ENCODE assay signal across 8 mouse cellular contexts in genomic region chr3:88440500-88441381, GRCm38 (mm10). TPM values are rescaled to one million over a fixed set of nuclear protein-coding genes. Genes with fewer than 3 reads are reported as not detected.
DNase-seq lines count a peak whose midpoint lies in the region; ATAC-seq and TF ChIP-seq lines count a peak whose summit lies in the region.

No protein-coding gene starts in this region.

- no peaks in the 10 kb centered on the region for H3K9me3 ChIP-seq in G1E (replicated peaks)
- no peaks in the 10 kb centered on the region for H3K9me3 ChIP-seq in embryonic facial prominence, embryonic 13.5 days
- H3K9me3 ChIP-seq in hindbrain, embryonic 15.5 days: no peaks in the 10 kb centered on the region
- H3K9me3 ChIP-seq in limb, embryonic 14.5 days (ENCODE audit: control insufficient read depth, low read length): no peaks in the 10 kb centered on the region
- no peaks in the 10 kb centered on the region for H3K9me3 ChIP-seq in midbrain, embryonic 15.5 days

- peak overlapping the region; percentile 21 for H3K4me3 ChIP-seq in cerebellum, adult 2 months (replicated peaks; ENCODE audit: insufficient read depth, low read depth, low read length)
- peak overlapping the region; percentile 26; the same call in 1 of the 2 replicates for H3K4me3 ChIP-seq in G1E (ENCODE audit: low read depth, low read length)
- no peak overlapping the region for H3K4me3 ChIP-seq in embryonic facial prominence, embryonic 13.5 days
- no peak overlapping the region for H3K4me3 ChIP-seq in hindbrain, embryonic 15.5 days
- no peak overlapping the region for H3K4me3 ChIP-seq in limb, embryonic 14.5 days (replicated peaks; ENCODE audit: low read length)
- no peak overlapping the region for H3K4me3 ChIP-seq in midbrain, embryonic 15.5 days

- DNase-seq in cerebellum, adult 2 months: no peak
- no peak for DNase-seq in cerebellum, adult 8-10 months
- no peak for DNase-seq in G1E (ENCODE audit: low spot score)
- DNase-seq in limb, embryonic 14.5 days (ENCODE audit: low spot score): peak; percentile 49
- peak; percentile 67 for DNase-seq in thymus, postnatal 14 days

- H3K27ac ChIP-seq in cerebellum, adult 2 months (ENCODE audit: insufficient read depth, low read length): no peak overlapping the region
- H3K27ac ChIP-seq in embryonic facial prominence, embryonic 13.5 days: no peak overlapping the region; the same call in 1 of the 2 replicates
- no peak overlapping the region for H3K27ac ChIP-seq in hindbrain, embryonic 15.5 days (replicated peaks)
- H3K27ac ChIP-seq in limb, embryonic 14.5 days (replicated peaks; ENCODE audit: low read depth, low read length): no peak overlapping the region
- H3K27ac ChIP-seq in midbrain, embryonic 15.5 days: no peak overlapping the region

- peak overlapping the region; percentile 39 for H3K4me2 ChIP-seq in embryonic facial prominence, embryonic 13.5 days
- H3K4me2 ChIP-seq in hindbrain, embryonic 15.5 days: peak overlapping the region; percentile 26
- peak overlapping the region; percentile 18; the same call in 1 of the 2 replicates for H3K4me2 ChIP-seq in limb, embryonic 14.5 days (replicated peaks; ENCODE audit: low read depth, low read length, severe bottlenecking)
- 0 out of 2 replicates have a peak overlapping the region, but pooled peaks have one; percentile 13 for H3K4me2 ChIP-seq in midbrain, embryonic 15.5 days

- no peaks in the 10 kb centered on the region for H3K27me3 ChIP-seq in cerebellum, adult 2 months (ENCODE audit: control insufficient read depth, insufficient read depth, low read length)
- H3K27me3 ChIP-seq in G1E (ENCODE audit: insufficient read depth, low read length): peaks cover 48% of the 10 kb centered on the region
- H3K27me3 ChIP-seq in embryonic facial prominence, embryonic 13.5 days: no peaks in the 10 kb centered on the region
- no peaks in the 10 kb centered on the region for H3K27me3 ChIP-seq in hindbrain, embryonic 15.5 days
- no peaks in the 10 kb centered on the region for H3K27me3 ChIP-seq in limb, embryonic 14.5 days (ENCODE audit: control insufficient read depth, insufficient read depth, low read length)
- H3K27me3 ChIP-seq in midbrain, embryonic 15.5 days (replicated peaks): no peaks in the 10 kb centered on the region

- TF ChIP-seq POLR2A in cerebellum, adult 2 months (IDR thresholded peaks at IDR 0.05; ENCODE audit: borderline replicate concordance, insufficient read depth, low read length): no peak
- TF ChIP-seq POLR2A in limb, embryonic 14.5 days (IDR thresholded peaks at IDR 0.05; ENCODE audit: borderline replicate concordance, extremely low read depth, insufficient read depth, insufficient read length): no peak

- H3K4me1 ChIP-seq in cerebellum, adult 2 months (ENCODE audit: control insufficient read depth, insufficient read depth, low read length): peaks cover 9% of the 10 kb centered on the region; the same call in 1 of the 2 replicates
- H3K4me1 ChIP-seq in G1E (ENCODE audit: insufficient read depth, low read depth, low read length): peaks cover 53% of the 10 kb centered on the region
- H3K4me1 ChIP-seq in embryonic facial prominence, embryonic 13.5 days: peaks cover 25% of the 10 kb centered on the region
- 0 out of 2 replicates have a peak, but pooled peaks cover 6% of the 10 kb centered on the region for H3K4me1 ChIP-seq in hindbrain, embryonic 15.5 days (replicated peaks)
- peaks cover 9% of the 10 kb centered on the region for H3K4me1 ChIP-seq in limb, embryonic 14.5 days (ENCODE audit: control insufficient read depth, insufficient read depth, low read length)
- H3K4me1 ChIP-seq in midbrain, embryonic 15.5 days: peaks cover 5% of the 10 kb centered on the region; the same call in 1 of the 2 replicates

- H3K9ac ChIP-seq in embryonic facial prominence, embryonic 13.5 days: 0 out of 2 replicates have a peak overlapping the region, but pooled peaks have one; percentile 27
- H3K9ac ChIP-seq in hindbrain, embryonic 15.5 days: no peak overlapping the region
- 0 out of 2 replicates have a peak overlapping the region, but pooled peaks have one; percentile 31 for H3K9ac ChIP-seq in limb, embryonic 14.5 days (ENCODE audit: low read depth, low read length, severe bottlenecking)
- no peak overlapping the region for H3K9ac ChIP-seq in midbrain, embryonic 15.5 days

- 27% methylated on average over 27 of the region's 27 CpGs for WGBS in cerebellum, adult 2 months
- 24% methylated on average over 27 of the region's 27 CpGs for WGBS in embryonic facial prominence, embryonic 13.5 days
- 24% methylated on average over 27 of the region's 27 CpGs for WGBS in hindbrain, embryonic 15.5 days
- 21% methylated on average over 27 of the region's 27 CpGs for WGBS in limb, embryonic 14.5 days
- WGBS in midbrain, embryonic 15.5 days: 27% methylated on average over 26 of the region's 27 CpGs

- H3K36me3 ChIP-seq in G1E (replicated peaks): peaks cover 7% of the 10 kb centered on the region
- H3K36me3 ChIP-seq in embryonic facial prominence, embryonic 13.5 days: peaks cover 17% of the 10 kb centered on the region
- H3K36me3 ChIP-seq in hindbrain, embryonic 15.5 days: peaks cover 27% of the 10 kb centered on the region
- 0 out of 2 replicates have a peak, but pooled peaks cover 3% of the 10 kb centered on the region for H3K36me3 ChIP-seq in limb, embryonic 14.5 days (ENCODE audit: control insufficient read depth, insufficient read depth, low read length)
- H3K36me3 ChIP-seq in midbrain, embryonic 15.5 days (replicated peaks): peaks cover 41% of the 10 kb centered on the region; the same call in 1 of the 2 replicates

- ATAC-seq in G1E (ENCODE audit: extremely low read depth, insufficient number of reproducible peaks, low FRiP score, poor library complexity, severe bottlenecking): no peak
- no peak for ATAC-seq in embryonic facial prominence, embryonic 13.5 days (ENCODE audit: insufficient number of reproducible peaks, insufficient read depth, low FRiP score, low TSS enrichment, low read depth)
- ATAC-seq in hindbrain, embryonic 15.5 days (ENCODE audit: low FRiP score, low read depth): no peak; the same call in 1 of the 2 replicates
- no peak for ATAC-seq in limb, embryonic 14.5 days (ENCODE audit: low FRiP score, low read depth)
- peak; percentile 32; the same call in 1 of the 2 replicates for ATAC-seq in midbrain, embryonic 15.5 days (replicated peaks)

- TF ChIP-seq CTCF in cerebellum, adult 2 months (IDR thresholded peaks at IDR 0.05; ENCODE audit: borderline replicate concordance, insufficient read depth, low read depth, low read length): peak; percentile 34; the same call in 1 of the 2 replicates
- no peak; the same call in 1 of the 2 replicates for TF ChIP-seq CTCF in G1E (IDR thresholded peaks at IDR 0.05; ENCODE audit: low read depth, low read length)

RNA-seq across cellular contexts. Expression of gene Slc25a44, which starts 15.8 kb away (rescaled TPM):
- 57.6 and 61.2 TPM in 2 replicates for polyA plus RNA-seq in cerebellum, adult 2 months (2012; rRNA removed)
- total RNA-seq in G1E (2014; fragmentation: Nextera tagmentation) (62.0 and 62.3 TPM in 2 replicates), G1E (2017) (50.3 and 50.9 TPM in 2 replicates)
- 17.4 and 23.0 TPM in 2 replicates for polyA plus RNA-seq in G1E (2012)
- 16.5 and 16.7 TPM in 2 replicates for polyA plus RNA-seq in embryonic facial prominence, embryonic 13.5 days (2015; fragmentation: Nextera tagmentation; extraction: Ambion mirVana)
- 34.7 and 40.4 TPM in 2 replicates for polyA plus RNA-seq in hindbrain, embryonic 15.5 days (2015; fragmentation: Nextera tagmentation; extraction: Ambion mirVana)
- polyA plus RNA-seq in limb, embryonic 14.5 days (2012; rRNA removed): 21.2 and 24.0 TPM in 2 replicates
- polyA plus RNA-seq in limb, embryonic 14.5 days (2014; fragmentation: Nextera tagmentation; extraction: Ambion mirVana): 18.0 and 19.1 TPM in 2 replicates
- 39.6 and 41.2 TPM in 2 replicates for polyA plus RNA-seq in midbrain, embryonic 15.5 days (2015; fragmentation: Nextera tagmentation; extraction: Ambion mirVana)

RNA-seq across cellular contexts. Expression of gene Sema4a, which starts 20.2 kb away (rescaled TPM):
- 31.6 and 31.8 TPM in 2 replicates for polyA plus RNA-seq in cerebellum, adult 2 months (2012; rRNA removed)
- total RNA-seq in G1E (2014; fragmentation: Nextera tagmentation): 1.1 TPM in 1 of 2 replicates, not detected in the other
- 0.23 and 0.66 TPM in 2 replicates for total RNA-seq in G1E (2017)
- polyA plus RNA-seq in G1E (2012): 1.3 and 1.7 TPM in 2 replicates
- 10.3 and 13.3 TPM in 2 replicates for polyA plus RNA-seq in embryonic facial prominence, embryonic 13.5 days (2015; fragmentation: Nextera tagmentation; extraction: Ambion mirVana)
- polyA plus RNA-seq in hindbrain, embryonic 15.5 days (2015; fragmentation: Nextera tagmentation; extraction: Ambion mirVana): 30.4 and 30.5 TPM in 2 replicates
- 13.5 and 16.0 TPM in 2 replicates for polyA plus RNA-seq in limb, embryonic 14.5 days (2012; rRNA removed)
- 12.9 and 14.4 TPM in 2 replicates for polyA plus RNA-seq in limb, embryonic 14.5 days (2014; fragmentation: Nextera tagmentation; extraction: Ambion mirVana)
- 39.1 and 39.3 TPM in 2 replicates for polyA plus RNA-seq in midbrain, embryonic 15.5 days (2015; fragmentation: Nextera tagmentation; extraction: Ambion mirVana)

RNA-seq across cellular contexts. Expression of gene Pmf1, which starts 30.6 kb away (rescaled TPM):
- polyA plus RNA-seq in cerebellum, adult 2 months (2012; rRNA removed): 13.8 and 14.5 TPM in 2 replicates
- total RNA-seq in G1E (2014; fragmentation: Nextera tagmentation) (273 and 301 TPM in 2 replicates), G1E (2017) (110 and 117 TPM in 2 replicates)
- polyA plus RNA-seq in G1E (2012): 254 and 283 TPM in 2 replicates
- 121 and 153 TPM in 2 replicates for polyA plus RNA-seq in embryonic facial prominence, embryonic 13.5 days (2015; fragmentation: Nextera tagmentation; extraction: Ambion mirVana)
- 28.8 and 35.4 TPM in 2 replicates for polyA plus RNA-seq in hindbrain, embryonic 15.5 days (2015; fragmentation: Nextera tagmentation; extraction: Ambion mirVana)
- polyA plus RNA-seq in limb, embryonic 14.5 days (2012; rRNA removed): 99.9 and 108 TPM in 2 replicates
- polyA plus RNA-seq in limb, embryonic 14.5 days (2014; fragmentation: Nextera tagmentation; extraction: Ambion mirVana): 109 and 114 TPM in 2 replicates
- 23.6 and 26.7 TPM in 2 replicates for polyA plus RNA-seq in midbrain, embryonic 15.5 days (2015; fragmentation: Nextera tagmentation; extraction: Ambion mirVana)

RNA-seq across cellular contexts. Expression of gene Bglap, which starts 56.5 kb away (rescaled TPM):
- polyA plus RNA-seq in cerebellum, adult 2 months (2012; rRNA removed): 0.57 TPM in 1 of 2 replicates, not detected in the other
- total RNA-seq in G1E (2014; fragmentation: Nextera tagmentation): not detected in 2 replicates
- total RNA-seq in G1E (2017): not detected in 2 replicates
- not detected in 2 replicates for polyA plus RNA-seq in G1E (2012)
- polyA plus RNA-seq in embryonic facial prominence, embryonic 13.5 days (2015; fragmentation: Nextera tagmentation; extraction: Ambion mirVana): 0.91 TPM in 1 of 2 replicates, not detected in the other
- not detected in 2 replicates for polyA plus RNA-seq in hindbrain, embryonic 15.5 days (2015; fragmentation: Nextera tagmentation; extraction: Ambion mirVana)
- 0.94 and 1.00 TPM in 2 replicates for polyA plus RNA-seq in limb, embryonic 14.5 days (2012; rRNA removed)
- 1.7 and 3.1 TPM in 2 replicates for polyA plus RNA-seq in limb, embryonic 14.5 days (2014; fragmentation: Nextera tagmentation; extraction: Ambion mirVana)
- polyA plus RNA-seq in midbrain, embryonic 15.5 days (2015; fragmentation: Nextera tagmentation; extraction: Ambion mirVana): 0.50 TPM in 1 of 2 replicates, not detected in the other

Comparison
In these comparisons a context has a peak if more than half of its experiments do, and no peak if none do; other contexts are left out.
1. DNase-seq: peak in limb, embryonic 14.5 days (single experiment) and thymus, postnatal 14 days (single experiment); none in cerebellum, adult 2 months (0 of 2), cerebellum, adult 8-10 months (single experiment) and G1E (single experiment).
2. H3K4me3 ChIP-seq: peak in cerebellum, adult 2 months (single experiment) and G1E (single experiment); none in embryonic facial prominence, embryonic 13.5 days (single experiment), hindbrain, embryonic 15.5 days (single experiment), limb, embryonic 14.5 days (single experiment) and midbrain, embryonic 15.5 days (single experiment).
3. H3K9ac ChIP-seq: peak in embryonic facial prominence, embryonic 13.5 days (single experiment) and limb, embryonic 14.5 days (single experiment); none in hindbrain, embryonic 15.5 days (single experiment) and midbrain, embryonic 15.5 days (single experiment).
4. Peak in every context shown above with its lines, with median percentiles within 50 percentile points of each other: H3K4me2 ChIP-seq.